Mouse (Mus musculus) adrenal gland, adult 2 months (tissue): ENCODE measurements around the gene Itch. TPM values are rescaled to one million over a fixed set of nuclear protein-coding genes. Genes with fewer than 3 reads are reported as not detected.

Experiments used
- polyA plus RNA-seq: library from polyadenylated mRNA; depleted of rRNA; stranded (reverse); fragments of >200 nt; gene quantifications from 2 replicates; pipeline ENCODE4 v1.2.3, GENCODE M21; 2012; rRNA removed
- total RNA-seq, 2 experiments: library from RNA; stranded (reverse); gene quantifications; 2 replicates each; pipeline ENCODE4 v1.2.3; 2021

Gene Itch
- total and polyA plus RNA-seq, 3 experiments = 3.6 to 48.2 (median 47.0) TPM

Other genes with a start within 250 kb of the Itch start
- 100 to 1,000 TPM; 106 to 160 TPM for gene Eif2s2, start 240.6 kb upstream of the Itch start, total RNA-seq
- 2.2 and 3.1 TPM in 2 replicates for gene Eif2s2, start 240.6 kb upstream of the Itch start, polyA plus RNA-seq
- 1 to 10 TPM; 3.5 to 4.2 TPM for gene Gm14226, start 115.2 kb upstream of the Itch start, total RNA-seq
- 0.30 and 0.44 TPM in 2 replicates for gene Gm14226, start 115.2 kb upstream of the Itch start, polyA plus RNA-seq
- 10 to 100 TPM; 32.4 to 36.9 TPM for gene Ahcy, start 59.0 kb upstream of the Itch start, total RNA-seq
- 42.4 and 53.1 TPM in 2 replicates for gene Ahcy, start 59.0 kb upstream of the Itch start, polyA plus RNA-seq
- 100 to 1,000 TPM; 292 to 437 TPM for gene Dynlrb1, start 103.0 kb downstream of the Itch start, total RNA-seq
- 164 and 217 TPM in 2 replicates for gene Dynlrb1, start 103.0 kb downstream of the Itch start, polyA plus RNA-seq
- gene Map1lc3a, start 142.8 kb downstream of the Itch start, total RNA-seq = 100 to 1,000 TPM; 475 to 819 TPM
- gene Map1lc3a, start 142.8 kb downstream of the Itch start, polyA plus RNA-seq = 2,934 and 3,400 TPM in 2 replicates
- gene Pigu, start 223.9 kb downstream of the Itch start, total RNA-seq = 10 to 100 TPM; 41.2 to 41.5 TPM
- 19.6 TPM in 2 replicates for gene Pigu, start 223.9 kb downstream of the Itch start, polyA plus RNA-seq
- 100 to 1,000 TPM; 221 to 429 TPM for gene Trp53inp2, start 247.6 kb downstream of the Itch start, total RNA-seq
- gene Trp53inp2, start 247.6 kb downstream of the Itch start, polyA plus RNA-seq = 714 and 755 TPM in 2 replicates